In genomic region chr3:121411450-121411849, GRCm38 (mm10) we compare ENCODE assay signal across 23 mouse cellular contexts. TPM values are rescaled to one million over a fixed set of nuclear protein-coding genes. Genes with fewer than 3 reads are reported as not detected.
DNase-seq lines count a peak whose midpoint lies in the region; ATAC-seq and TF ChIP-seq lines count a peak whose summit lies in the region.
"Had no signal": no experiment of that assay in that cellular context is flagged by ENCODE, and none has a peak within 500 bp of the region (broad histone marks: within the 10 kb centered on the region; RNA-seq: fewer than 3 reads in every experiment).

No protein-coding gene starts in this region.

- TF ChIP-seq EP300 in heart, adult 2 months (IDR thresholded peaks at IDR 0.05; ENCODE audit: insufficient read depth, low read depth, low read length) = no peak

- no peaks in the 10 kb centered on the region for H3K9me3 ChIP-seq in intestine, embryonic 15.5 days
- H3K9me3 ChIP-seq in intestine, postnatal 0 days (ENCODE audit: control insufficient read depth) = no peaks in the 10 kb centered on the region
- H3K9me3 ChIP-seq in forebrain, embryonic 14.5 days (replicated peaks; ENCODE audit: control insufficient read depth, low read length) = no peaks in the 10 kb centered on the region
- H3K9me3 ChIP-seq: embryonic facial prominence, embryonic 13.5 days; embryonic facial prominence, embryonic 15.5 days; forebrain, embryonic 10.5 days; forebrain, embryonic 12.5 days; forebrain, embryonic 15.5 days had no signal

- H3K27me3 ChIP-seq in intestine, embryonic 15.5 days (replicated peaks) = no peaks in the 10 kb centered on the region
- H3K27me3 ChIP-seq in intestine, postnatal 0 days (replicated peaks; ENCODE audit: control insufficient read depth, insufficient read depth, low read length) = peaks cover 12% of the 10 kb centered on the region; the same call in 1 of the 2 replicates
- H3K27me3 ChIP-seq in forebrain, embryonic 14.5 days (replicated peaks; ENCODE audit: control insufficient read depth, insufficient read depth, low read length) = no peaks in the 10 kb centered on the region
- no peaks in the 10 kb centered on the region for H3K27me3 ChIP-seq in heart, adult 2 months (ENCODE audit: control insufficient read depth, insufficient read depth, low read length)
- H3K27me3 ChIP-seq: embryonic facial prominence, embryonic 13.5 days; embryonic facial prominence, embryonic 15.5 days; forebrain, embryonic 12.5 days; forebrain, embryonic 15.5 days had no signal

- peak; percentile 20 for DNase-seq in yolk sac, embryonic 10.5 days (ENCODE audit: low spot score)
- no peak for DNase-seq in forebrain, embryonic 14.5 days (ENCODE audit: low spot score)
- no peak for DNase-seq in heart, adult 2 months
- DNase-seq in urinary bladder, postnatal 4 days (ENCODE audit: low spot score in 2 of 2) = no peak
- DNase-seq: adrenal gland, adult 2 months; adrenal gland, postnatal 10 days; adrenal gland, postnatal 25 days; cerebellum, adult 11 months; cerebellum, adult 18-20 months; cerebellum, adult 8-10 months; cerebellum, adult 9-11 months; cerebellum, postnatal 14 days; cerebellum, postnatal 36 days; embryo, embryonic 11 days had no signal

- peaks cover 7% of the 10 kb centered on the region for H3K4me1 ChIP-seq in intestine, embryonic 15.5 days (replicated peaks)
- no peaks in the 10 kb centered on the region; the same call in 1 of the 2 replicates for H3K4me1 ChIP-seq in intestine, postnatal 0 days (replicated peaks; ENCODE audit: control insufficient read depth, insufficient read depth, low read length)
- no peaks in the 10 kb centered on the region for H3K4me1 ChIP-seq in forebrain, embryonic 14.5 days (ENCODE audit: control insufficient read depth, insufficient read depth, low read length)
- H3K4me1 ChIP-seq in heart, adult 2 months (ENCODE audit: control insufficient read depth, insufficient read depth, low read length) = no peaks in the 10 kb centered on the region
- H3K4me1 ChIP-seq: forebrain, embryonic 10.5 days; forebrain, embryonic 12.5 days; forebrain, embryonic 15.5 days had no signal

- WGBS in intestine, embryonic 15.5 days = 35% methylated on average over 6 of the region's 6 CpGs
- whole genome bisulfite sequencing in intestine, postnatal 0 days = 24% methylated on average over 6 of the region's 6 CpGs
- 82% methylated on average over 6 of the region's 6 CpGs for WGBS in forebrain, embryonic 14.5 days
- WGBS in heart, adult 2 months = 70% methylated on average over 6 of the region's 6 CpGs

- no peak overlapping the region for H3K9ac ChIP-seq in intestine, embryonic 15.5 days
- no peak overlapping the region for H3K9ac ChIP-seq in intestine, postnatal 0 days (ENCODE audit: low read depth, low read length)
- no peak overlapping the region for H3K9ac ChIP-seq in forebrain, embryonic 14.5 days (ENCODE audit: low read length)
- no peak overlapping the region for H3K9ac ChIP-seq in heart, adult 2 months (ENCODE audit: low read depth, low read length)
- H3K9ac ChIP-seq: embryonic facial prominence, embryonic 13.5 days; embryonic facial prominence, embryonic 15.5 days; forebrain, embryonic 12.5 days; forebrain, embryonic 15.5 days had no signal

- H3K79me2 ChIP-seq in heart, adult 2 months (replicated peaks; ENCODE audit: control insufficient read depth, insufficient read depth, low read length) = no peaks in the 10 kb centered on the region

- no peak for TF ChIP-seq POLR2A in heart, adult 2 months (IDR thresholded peaks at IDR 0.05; ENCODE audit: insufficient read depth, low read depth, low read length)

- ATAC-seq in intestine, embryonic 15.5 days = peak; percentile 91
- peak; percentile 80 for ATAC-seq in intestine, postnatal 0 days
- ATAC-seq in forebrain, embryonic 14.5 days = no peak
- ATAC-seq: forebrain, embryonic 15.5 days had no signal

- H3K36me3 ChIP-seq in intestine, embryonic 15.5 days = no peaks in the 10 kb centered on the region
- no peaks in the 10 kb centered on the region for H3K36me3 ChIP-seq in intestine, postnatal 0 days (ENCODE audit: control insufficient read depth, insufficient read depth)
- H3K36me3 ChIP-seq in forebrain, embryonic 14.5 days (ENCODE audit: control insufficient read depth, insufficient read depth, low read length) = no peaks in the 10 kb centered on the region
- no peaks in the 10 kb centered on the region for H3K36me3 ChIP-seq in heart, adult 2 months (ENCODE audit: control insufficient read depth, insufficient read depth, low read length)
- H3K36me3 ChIP-seq: embryonic facial prominence, embryonic 13.5 days; embryonic facial prominence, embryonic 15.5 days; forebrain, embryonic 10.5 days; forebrain, embryonic 12.5 days; forebrain, embryonic 15.5 days had no signal

- intact Hi-C loops in heart, adult 2 months (cut with DNase I) = no loop called here

- no peak overlapping the region for H3K4me3 ChIP-seq in intestine, embryonic 15.5 days (replicated peaks)
- no peak overlapping the region for H3K4me3 ChIP-seq in intestine, postnatal 0 days (ENCODE audit: low read depth, low read length)
- no peak overlapping the region for H3K4me3 ChIP-seq in forebrain, embryonic 14.5 days (ENCODE audit: low read depth, low read length)
- no peak overlapping the region for H3K4me3 ChIP-seq in heart, adult 2 months
- H3K4me3 ChIP-seq: embryonic facial prominence, embryonic 13.5 days; embryonic facial prominence, embryonic 15.5 days; erythroblast, embryonic 14.5 days; forebrain, embryonic 10.5 days; forebrain, embryonic 12.5 days; forebrain, embryonic 15.5 days had no signal

- TF ChIP-seq CTCF in intestine, postnatal 0 days (IDR thresholded peaks at IDR 0.05; ENCODE audit: low read depth) = no peak
- no peak for TF ChIP-seq CTCF in heart, adult 2 months (IDR thresholded peaks at IDR 0.05)

- H3K4me2 ChIP-seq in intestine, embryonic 15.5 days (replicated peaks) = no peak overlapping the region
- H3K4me2 ChIP-seq in intestine, postnatal 0 days (replicated peaks; ENCODE audit: low read depth) = no peak overlapping the region
- H3K4me2 ChIP-seq in forebrain, embryonic 14.5 days (ENCODE audit: low read length) = no peak overlapping the region
- H3K4me2 ChIP-seq: embryonic facial prominence, embryonic 13.5 days; embryonic facial prominence, embryonic 15.5 days; forebrain, embryonic 12.5 days; forebrain, embryonic 15.5 days had no signal

- H3K27ac ChIP-seq in intestine, embryonic 15.5 days = no peak overlapping the region
- no peak overlapping the region for H3K27ac ChIP-seq in intestine, postnatal 0 days (ENCODE audit: low read depth, low read length)
- no peak overlapping the region for H3K27ac ChIP-seq in forebrain, embryonic 14.5 days (ENCODE audit: low read depth, low read length)
- no peak overlapping the region for H3K27ac ChIP-seq in heart, adult 2 months
- H3K27ac ChIP-seq: embryonic facial prominence, embryonic 13.5 days; embryonic facial prominence, embryonic 15.5 days; forebrain, embryonic 10.5 days; forebrain, embryonic 12.5 days; forebrain, embryonic 15.5 days had no signal

RNA-seq across cellular contexts. Expression of gene Cnn3, which starts 14.8 kb away (rescaled TPM):
- polyA plus RNA-seq in intestine, embryonic 15.5 days (2015; fragmentation: Nextera tagmentation; extraction: Ambion mirVana) = 414 and 470 TPM in 2 replicates
- 132 and 135 TPM in 2 replicates for polyA plus RNA-seq in intestine, postnatal 0 days (2015; fragmentation: Nextera tagmentation; extraction: Ambion mirVana)
- 691 and 743 TPM in 2 replicates for polyA plus RNA-seq in forebrain, embryonic 14.5 days (2014; fragmentation: Nextera tagmentation; extraction: Ambion mirVana)
- total RNA-seq in heart, adult 2 months (2021) = 10 to 100 TPM; 37.8 to 40.2 TPM
- polyA plus RNA-seq in heart, adult 2 months (2012; rRNA removed) = 45.4 and 75.7 TPM in 2 replicates
- total RNA-seq: MEL had no signal
